Mouse (Mus musculus) lung, postnatal 10 days (tissue): ENCODE results near the gene Galr3.
A peak's percentile ranks its signal among the peaks of the same experiment; 100 is the strongest.
"Not testable (repeated sequence)": the region's sequence is repeated elsewhere in the genome, so short reads cannot be mapped to it uniquely, and the experiment has no call there.

Experiments used
- DNase-seq: peaks from one replicate; pipeline ENCODE4 v3.0.0; 2021

Gene Galr3

GRCm38 (mm10) chr15:79027291-79028205 lies 14.1 kb upstream of the Galr3 start:
- peak; percentile 55 for DNase-seq

DNA sequence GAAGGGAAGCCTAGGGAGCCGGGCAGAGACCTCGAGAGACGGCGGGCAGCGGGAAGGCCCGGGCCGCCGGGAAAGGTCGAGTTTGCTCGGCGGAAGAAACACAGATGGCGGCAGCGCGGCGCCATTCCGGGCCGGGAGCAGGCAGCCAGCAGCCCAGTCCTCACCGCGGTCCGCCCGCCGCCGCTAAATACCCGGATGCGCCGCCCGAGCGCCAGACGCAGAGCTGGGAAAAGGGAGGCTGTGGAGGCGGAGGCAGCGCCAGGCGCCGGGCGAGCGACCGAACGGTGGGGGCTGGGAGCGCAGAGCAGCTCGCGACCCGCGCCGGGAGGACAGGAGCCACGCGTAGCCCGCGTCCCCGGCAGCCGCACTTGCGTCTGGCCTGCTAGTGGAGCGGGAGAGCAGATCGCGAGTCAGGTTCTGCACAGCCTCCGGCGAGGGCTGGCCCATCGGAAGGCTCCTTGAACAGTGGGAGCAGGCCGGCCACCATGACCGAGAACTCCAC lies 13.4 kb upstream of the Galr3 start, which contains the start of gene H1f0:
H1f0 (plus strand) TSS at position 214 of the 502 bp plus-strand sequence.
- peak; percentile 97 for DNase-seq

DNA sequence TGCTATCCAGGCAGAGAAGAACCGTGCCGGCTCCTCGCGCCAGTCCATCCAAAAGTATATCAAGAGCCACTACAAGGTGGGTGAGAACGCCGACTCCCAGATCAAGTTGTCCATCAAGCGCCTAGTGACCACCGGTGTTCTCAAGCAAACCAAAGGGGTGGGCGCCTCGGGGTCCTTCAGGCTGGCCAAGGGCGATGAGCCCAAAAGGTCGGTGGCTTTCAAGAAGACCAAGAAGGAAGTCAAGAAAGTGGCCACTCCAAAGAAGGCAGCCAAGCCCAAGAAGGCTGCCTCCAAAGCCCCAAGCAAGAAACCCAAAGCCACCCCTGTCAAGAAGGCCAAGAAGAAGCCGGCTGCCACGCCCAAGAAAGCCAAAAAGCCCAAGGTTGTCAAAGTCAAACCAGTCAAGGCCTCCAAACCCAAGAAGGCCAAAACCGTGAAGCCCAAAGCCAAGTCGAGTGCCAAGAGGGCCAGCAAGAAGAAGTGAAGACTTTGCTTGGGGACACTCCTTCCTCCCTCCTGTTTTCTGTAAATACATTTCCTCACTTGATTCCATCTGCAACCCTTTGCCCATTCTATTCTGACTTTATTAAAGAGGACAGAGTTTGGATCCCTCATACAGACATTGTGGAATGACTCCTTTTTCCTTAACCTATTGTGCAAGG lies 12.7 kb upstream of the Galr3 start:
- no peak for DNase-seq

- peak; percentile 29 for DNase-seq
These were observed 12.0 kb upstream of the Galr3 start for GRCm38 (mm10) chr15:79029519-79030241.

- DNase-seq = peak; percentile 94
These were observed 10.9 kb upstream of the Galr3 start for GRCm38 (mm10) chr15:79030551-79031435.

GRCm38 (mm10) chr15:79031908-79032307 lies 9.8 kb upstream of the Galr3 start:
- not testable (repeated sequence) for DNase-seq

- peak; percentile 82 for DNase-seq
These were observed 3.8 kb upstream of the Galr3 start for GRCm38 (mm10) chr15:79037913-79038328.

DNA sequence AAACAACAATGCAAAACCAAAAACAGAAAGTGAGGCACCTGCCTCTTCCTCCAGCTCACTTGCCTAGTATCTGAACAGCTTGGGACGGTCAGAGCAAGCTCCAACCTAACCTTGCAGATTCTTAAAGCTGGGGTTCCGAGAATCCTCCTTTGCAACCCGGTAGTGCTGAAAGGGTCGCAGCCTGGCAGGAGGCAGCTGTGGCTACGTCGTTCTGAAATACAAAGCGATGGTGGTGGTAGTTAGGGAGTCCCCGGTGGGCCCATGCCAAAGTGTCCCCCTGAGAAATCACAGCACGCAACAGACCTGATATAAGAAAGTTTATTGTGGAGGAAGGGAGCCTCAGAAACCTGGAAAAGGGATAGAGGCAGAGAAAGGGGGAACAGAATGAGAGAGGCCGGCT lies 3.4 kb upstream of the Galr3 start:
- no peak for DNase-seq

DNA sequence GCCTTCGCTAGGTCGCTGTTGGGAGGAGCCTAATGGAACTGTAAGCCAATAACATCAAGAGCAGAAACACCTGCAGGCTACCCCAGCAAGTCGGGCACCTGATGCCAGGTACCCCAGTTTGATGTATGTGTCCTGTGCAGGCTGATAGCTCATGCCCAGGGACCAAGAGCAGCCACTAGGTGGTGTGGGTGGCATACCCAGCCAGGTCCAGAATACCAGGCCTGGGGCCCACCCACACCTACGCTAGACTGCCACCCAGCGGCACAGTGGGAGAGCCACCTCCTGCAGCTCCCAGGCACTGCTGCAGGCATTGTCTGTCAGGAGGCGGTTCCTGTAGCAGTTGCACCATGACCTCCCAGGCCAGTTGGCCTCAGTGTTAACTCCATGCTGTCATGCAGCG lies 2.8 kb upstream of the Galr3 start:
- peak; percentile 91 for DNase-seq

DNA sequence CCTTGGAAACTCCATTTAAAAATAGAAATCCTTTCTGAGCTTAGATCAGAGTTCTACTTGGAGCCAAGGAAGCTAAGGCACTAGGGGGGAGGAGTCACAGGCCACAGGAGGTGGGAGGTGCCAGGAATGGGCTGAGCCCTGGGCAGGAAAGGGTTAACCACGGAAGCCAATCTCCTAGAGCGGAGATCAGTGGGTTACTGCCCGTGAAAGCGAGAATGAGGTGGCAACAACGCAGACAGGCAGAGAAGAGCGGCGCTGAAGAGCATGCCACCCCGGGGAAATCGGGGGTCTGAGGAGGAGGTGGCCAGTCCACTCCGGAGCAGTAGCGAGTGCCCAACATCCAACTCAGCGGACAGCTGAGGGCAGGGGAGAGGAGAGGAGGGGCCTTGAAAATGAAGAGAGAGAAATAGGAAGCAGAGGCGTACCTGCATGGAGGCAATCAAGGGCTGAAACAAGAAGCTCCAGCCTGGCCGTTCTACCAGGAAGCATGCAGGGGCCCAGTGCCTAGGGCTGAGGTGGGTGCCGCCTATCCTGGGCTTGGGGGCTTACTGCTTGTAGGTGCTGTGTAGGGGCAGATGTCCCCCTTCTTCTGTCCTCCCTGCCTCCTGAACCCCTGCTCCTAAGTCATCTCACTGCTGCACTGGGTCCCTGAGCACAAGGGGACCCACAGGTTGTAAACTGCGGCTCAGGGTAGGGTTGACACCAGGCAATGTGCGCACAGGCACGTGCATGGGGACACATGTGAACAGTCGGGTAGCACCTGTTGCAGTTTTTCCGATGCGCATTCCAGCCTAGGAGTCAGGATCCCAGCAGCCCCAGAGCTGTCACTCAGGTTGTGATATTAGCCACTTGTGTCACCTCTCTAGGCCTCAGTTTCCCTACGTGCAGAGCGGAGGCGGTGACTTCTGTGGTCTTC lies 926 bp upstream of the Galr3 start:
- peak; percentile 49 for DNase-seq

DNA sequence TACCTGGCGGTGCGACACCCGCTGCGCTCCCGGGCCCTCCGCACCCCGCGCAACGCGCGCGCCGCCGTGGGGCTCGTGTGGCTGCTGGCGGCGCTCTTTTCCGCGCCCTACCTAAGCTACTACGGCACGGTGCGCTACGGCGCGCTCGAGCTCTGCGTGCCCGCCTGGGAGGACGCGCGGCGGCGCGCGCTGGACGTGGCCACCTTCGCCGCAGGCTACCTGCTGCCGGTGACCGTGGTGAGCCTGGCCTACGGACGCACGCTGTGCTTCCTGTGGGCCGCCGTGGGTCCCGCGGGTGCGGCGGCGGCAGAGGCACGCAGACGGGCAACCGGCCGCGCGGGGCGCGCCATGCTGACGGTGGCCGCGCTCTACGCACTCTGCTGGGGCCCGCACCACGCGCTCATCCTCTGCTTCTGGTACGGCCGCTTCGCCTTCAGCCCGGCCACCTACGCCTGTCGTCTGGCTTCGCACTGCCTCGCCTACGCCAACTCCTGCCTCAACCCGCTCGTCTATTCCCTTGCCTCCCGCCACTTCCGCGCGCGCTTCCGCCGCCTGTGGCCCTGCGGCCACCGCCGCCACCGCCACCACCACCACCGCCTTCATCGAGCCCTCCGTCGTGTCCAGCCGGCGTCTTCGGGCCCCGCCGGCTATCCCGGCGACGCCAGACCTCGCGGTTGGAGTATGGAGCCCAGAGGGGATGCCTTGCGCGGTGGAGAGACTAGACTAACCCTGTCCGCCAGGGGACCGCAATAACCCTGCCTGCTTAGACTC lies 1.2 kb downstream of the Galr3 start:
- no peak for DNase-seq

DNA sequence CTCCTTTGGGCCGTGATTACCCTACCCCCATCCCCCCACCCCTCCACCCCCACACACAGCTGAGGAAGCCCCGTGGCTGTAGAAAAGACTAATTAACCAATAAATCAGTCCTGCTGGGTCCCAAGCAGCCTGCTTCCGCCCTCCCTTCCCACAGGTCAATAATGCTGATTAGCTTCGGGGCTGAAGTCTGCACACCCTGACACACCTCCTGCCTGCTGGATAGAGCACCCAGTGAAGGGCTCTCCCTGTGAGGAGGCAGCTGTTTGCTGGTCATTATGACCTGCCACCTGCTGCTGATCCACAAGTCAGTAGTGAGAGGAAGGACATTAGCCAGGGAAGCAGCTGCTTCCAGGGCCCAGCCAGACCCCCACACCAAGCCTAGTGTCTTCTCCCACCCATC lies 3.2 kb downstream of the Galr3 start:
- DNase-seq = no peak

DNA sequence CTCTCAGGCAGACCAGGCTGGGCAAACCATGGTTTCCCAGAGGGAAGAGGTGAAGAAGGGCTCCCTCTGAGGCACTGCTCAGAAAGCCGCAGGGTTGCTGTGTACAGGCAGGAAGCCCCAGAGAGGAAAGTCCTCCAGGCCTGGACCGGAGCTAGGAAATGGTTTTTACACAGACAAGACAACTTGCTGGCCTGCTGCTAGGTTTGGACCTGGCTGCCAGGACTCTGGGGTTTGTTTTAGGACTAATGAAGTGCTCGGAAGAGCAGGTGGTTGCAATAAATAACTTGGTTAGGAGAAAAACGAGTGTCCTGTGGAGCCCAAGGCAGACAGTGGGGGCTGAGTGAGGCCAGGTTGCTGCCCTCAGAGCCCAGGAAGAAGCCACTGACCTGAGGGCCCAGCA lies 6.5 kb downstream of the Galr3 start:
- no peak for DNase-seq

DNA sequence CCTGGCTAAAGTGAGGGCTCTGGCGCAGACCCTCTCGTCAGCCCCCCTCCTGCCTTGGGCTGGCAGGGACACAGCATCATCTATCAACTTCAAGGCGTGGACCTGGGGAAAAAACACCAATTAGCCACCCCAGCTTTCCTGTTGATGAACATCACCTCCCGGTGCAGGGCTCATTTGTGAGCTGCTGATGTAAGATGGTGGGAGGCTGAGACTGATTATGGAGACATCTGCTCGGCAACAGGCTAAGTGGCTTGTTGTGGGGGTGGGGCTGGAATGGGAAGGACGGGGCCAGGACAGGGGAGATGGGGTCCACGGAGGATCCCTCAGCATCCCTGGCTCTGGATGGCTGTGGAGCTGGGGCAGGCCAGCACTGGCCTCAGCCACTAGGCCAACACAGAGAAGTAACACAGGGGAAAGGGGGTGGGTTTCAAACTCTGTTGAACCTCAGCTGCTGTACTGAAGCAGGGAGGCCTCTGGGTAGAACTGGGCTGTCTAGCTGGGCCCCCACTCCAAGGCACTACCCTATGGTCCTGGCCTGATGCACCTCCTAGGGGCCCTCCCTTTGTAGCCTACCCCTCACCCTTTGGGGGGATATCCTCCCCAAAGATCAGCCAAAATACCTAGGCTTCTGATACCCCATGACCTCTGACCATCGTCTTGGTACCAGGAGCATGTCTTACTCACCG lies 8.6 kb downstream of the Galr3 start:
- no peak for DNase-seq

DNA sequence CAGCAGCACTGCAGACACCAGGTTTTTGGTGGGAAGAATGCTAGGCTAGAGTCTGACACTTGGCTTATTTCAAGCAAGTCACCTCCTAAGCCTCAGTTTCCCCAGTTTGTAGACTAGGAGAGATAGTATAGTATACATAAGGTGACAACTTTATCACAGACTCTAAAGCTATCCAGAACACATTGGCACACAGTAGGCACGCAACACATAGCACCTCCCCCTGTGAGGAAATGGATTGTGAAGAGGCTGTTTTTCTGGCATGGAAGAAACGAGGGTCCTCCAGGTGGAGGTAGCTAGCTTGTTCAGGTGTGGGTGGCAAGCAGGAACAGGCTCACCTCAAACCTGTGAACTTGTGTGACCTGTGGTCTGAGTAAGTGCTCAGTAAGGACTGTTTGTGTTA lies 9.3 kb downstream of the Galr3 start:
- DNase-seq = no peak

- DNase-seq = peak; percentile 57
These were observed 10.0 kb downstream of the Galr3 start for GRCm38 (mm10) chr15:79051461-79052360.

GRCm38 (mm10) chr15:79052366-79052765 lies 10.7 kb downstream of the Galr3 start:
- no peak for DNase-seq

DNA sequence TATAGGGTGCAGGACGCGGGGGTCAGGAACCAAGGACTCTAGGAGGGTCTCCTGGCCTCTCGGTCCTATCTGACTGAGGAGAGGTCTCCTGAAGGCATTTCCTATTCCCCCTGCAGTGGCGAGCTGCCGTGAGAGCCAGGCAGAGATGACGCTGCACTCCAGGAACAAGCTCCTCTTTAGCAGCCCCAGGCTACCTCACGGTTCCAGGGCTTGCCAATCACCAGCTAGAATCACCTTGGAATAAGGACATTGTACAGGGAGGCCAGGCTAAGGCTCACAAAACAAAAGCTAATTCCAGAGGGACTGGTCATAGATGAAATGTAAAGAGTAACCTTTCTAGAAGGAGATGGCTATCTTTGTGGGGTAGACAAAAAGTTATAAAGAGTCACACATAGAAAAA lies 14.9 kb downstream of the Galr3 start:
- DNase-seq = no peak

DNA sequence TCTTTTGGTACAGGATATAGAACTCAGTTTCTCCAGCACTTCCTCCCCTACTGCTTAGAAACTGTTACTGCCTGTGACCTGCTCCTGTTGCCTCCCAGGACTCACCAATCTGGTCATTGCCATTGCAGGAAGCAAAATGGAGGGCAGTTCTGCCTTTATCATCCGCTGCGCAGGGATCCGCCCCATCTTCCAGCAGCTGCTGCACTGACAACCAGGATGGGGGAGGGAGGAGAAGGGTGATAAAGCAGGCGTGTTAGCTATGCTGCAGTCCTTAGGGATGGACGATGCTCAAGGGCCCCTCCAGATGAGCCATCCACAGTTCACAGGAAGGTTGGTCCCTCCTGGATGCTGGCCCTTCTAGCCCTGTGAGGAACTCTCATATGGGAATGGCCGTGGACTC lies 16.2 kb downstream of the Galr3 start:
- DNase-seq = no peak
